Mouse (Mus musculus): ENCODE data around the gene Gm11437. TPM values are rescaled to one million over a fixed set of nuclear protein-coding genes. Genes with fewer than 3 reads are reported as not detected.

The Gm11437 gene
- polyA plus RNA-seq (2012; rRNA removed) = not detected in 2 replicates

DNA sequence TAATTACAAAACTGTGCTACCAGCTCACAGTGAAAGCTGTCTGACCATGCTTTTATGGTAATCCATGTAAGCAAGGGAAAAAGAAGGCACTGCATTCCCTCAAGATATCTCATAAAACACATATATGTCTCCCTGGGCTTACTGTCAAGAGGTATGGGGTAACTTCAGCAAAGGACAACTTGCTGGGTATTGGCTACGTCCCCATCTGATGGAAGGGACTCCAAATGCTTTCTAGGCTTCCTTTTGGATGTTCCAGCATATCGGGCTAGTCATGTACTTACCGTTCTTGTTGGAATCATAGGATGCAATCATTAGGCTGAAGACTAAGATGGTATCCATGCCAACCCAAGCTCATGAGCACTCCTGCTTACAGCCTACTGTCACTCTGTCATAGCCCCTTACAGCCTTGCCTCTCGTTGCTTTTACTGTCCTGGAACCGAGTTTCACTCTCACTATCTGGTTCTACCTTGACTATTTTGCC, at the start of gene Gm11437:
Gene Gm11437 (minus strand): TSS at position 431 of the 481 bp plus-strand sequence.
- TF ChIP-seq CTCF (IDR thresholded peaks at IDR 0.05; ENCODE audit: extremely low read depth, insufficient read depth, low read length) = no peak
- no peak for TF ChIP-seq POLR2A (IDR thresholded peaks at IDR 0.05; ENCODE audit: extremely low read depth, insufficient read depth, low read length)
- H3K27ac ChIP-seq (ENCODE audit: insufficient read depth, low read length) = no peak within 1 kb of the TSS
- no peak within 1 kb of the TSS for H3K4me3 ChIP-seq (ENCODE audit: insufficient read depth, low read length)
- H3K4me1 ChIP-seq (ENCODE audit: control insufficient read depth, insufficient read depth, low read length) = no peaks in the 10 kb centered on the region

DNA sequence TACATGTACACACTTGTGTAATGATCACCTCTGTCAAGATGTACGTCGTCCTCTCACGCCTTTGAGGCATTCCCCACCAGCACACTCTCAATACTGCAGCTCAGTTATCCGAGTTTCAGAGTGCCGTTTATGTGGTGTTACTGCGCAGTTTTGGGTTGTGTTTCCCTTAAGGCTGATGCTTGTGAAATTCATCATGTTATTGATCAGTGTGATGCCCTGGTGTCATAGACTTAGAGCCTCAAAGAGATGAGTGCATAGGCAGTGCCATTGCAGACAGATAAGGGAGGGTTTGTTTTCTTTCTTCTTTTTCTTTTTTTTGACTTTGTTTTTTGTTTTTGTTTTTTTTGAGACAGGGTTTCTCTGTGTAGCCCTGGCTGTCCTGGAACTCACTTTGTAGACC, 43.6 kb upstream of the Gm11437 start:
- Histone ChIP-seq H3K27ac (ENCODE audit: insufficient read depth, low read length) (no peak overlapping the region), H3K4me3 (ENCODE audit: insufficient read depth, low read length) (no peak overlapping the region)
- TF ChIP-seq CTCF (IDR thresholded peaks at IDR 0.05; ENCODE audit: extremely low read depth, insufficient read depth, low read length) (no peak), POLR2A (IDR thresholded peaks at IDR 0.05; ENCODE audit: extremely low read depth, insufficient read depth, low read length) (no peak)

DNA sequence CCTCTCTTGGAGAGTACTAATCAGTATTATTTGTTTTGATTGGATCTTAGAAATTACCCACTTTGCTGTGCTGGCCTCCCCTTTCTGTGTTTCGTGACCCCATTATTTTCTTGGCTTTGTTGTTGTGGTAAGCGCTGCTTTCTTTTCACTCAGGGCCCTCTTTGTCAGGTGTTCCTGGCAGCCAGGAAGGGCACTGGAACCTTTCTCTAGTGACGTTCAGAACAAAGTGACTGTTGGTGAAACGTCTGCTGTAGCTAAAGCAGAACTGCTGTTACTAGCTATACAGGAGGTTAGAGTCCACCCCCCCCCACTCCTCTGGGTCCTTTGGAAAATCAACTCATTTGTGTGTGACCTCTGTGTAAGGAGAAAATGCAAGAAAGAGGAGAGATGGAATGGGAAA, 38.5 kb upstream of the Gm11437 start:
- H3K4me1 ChIP-seq (ENCODE audit: control insufficient read depth, insufficient read depth, low read length) = no peaks in the 10 kb centered on the region
- H3K27ac ChIP-seq (ENCODE audit: insufficient read depth, low read length) = no peak overlapping the region
- no peak overlapping the region for H3K4me3 ChIP-seq (ENCODE audit: insufficient read depth, low read length)
- TF ChIP-seq POLR2A (IDR thresholded peaks at IDR 0.05; ENCODE audit: extremely low read depth, insufficient read depth, low read length) = no peak
- no peak for TF ChIP-seq CTCF (IDR thresholded peaks at IDR 0.05; ENCODE audit: extremely low read depth, insufficient read depth, low read length)

More for the DNA sequence above, 43.6 kb upstream of the Gm11437 start:
- H3K4me1 ChIP-seq (ENCODE audit: control insufficient read depth, insufficient read depth, low read length) = no peaks in the 10 kb centered on the region

DNA sequence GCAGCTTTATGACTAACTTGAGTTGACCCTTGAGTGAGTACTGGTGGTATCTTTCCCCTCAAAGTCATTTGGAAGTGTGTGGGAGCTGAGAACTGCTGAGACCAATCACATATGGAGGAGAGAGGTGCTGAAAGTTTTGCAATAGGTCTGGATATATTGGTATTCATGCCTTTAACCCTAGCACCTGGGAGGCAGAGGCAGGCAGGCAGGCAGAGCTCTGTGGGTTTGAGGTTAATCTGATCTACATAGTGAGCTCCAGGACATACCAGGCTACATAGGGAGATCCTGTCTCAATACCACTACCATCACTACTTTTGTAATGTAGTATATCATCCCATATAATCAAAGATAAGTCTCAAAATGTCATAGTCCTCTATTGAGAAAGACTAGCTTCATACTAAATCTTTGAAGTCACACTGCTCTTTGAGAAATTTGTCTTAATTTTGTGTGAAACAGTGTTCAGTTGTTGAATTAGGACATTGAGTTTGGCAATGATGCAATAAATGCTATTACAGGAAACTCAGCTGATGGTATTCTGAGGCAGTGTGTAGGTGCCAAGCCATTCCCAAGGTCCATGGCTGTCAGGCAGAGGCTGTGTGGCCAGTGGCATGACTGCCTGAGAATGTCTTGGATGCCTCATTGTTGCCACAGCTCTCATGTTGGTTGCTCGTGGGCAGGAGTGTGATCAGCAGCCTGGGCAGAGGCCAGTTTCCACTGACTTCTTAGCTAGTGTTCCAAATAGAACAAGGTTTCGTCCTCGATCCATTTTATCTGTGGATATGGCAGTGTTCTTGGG, 30.5 kb upstream of the Gm11437 start:
- TF ChIP-seq POLR2A (IDR thresholded peaks at IDR 0.05; ENCODE audit: extremely low read depth, insufficient read depth, low read length) (no peak), CTCF (IDR thresholded peaks at IDR 0.05; ENCODE audit: extremely low read depth, insufficient read depth, low read length) (no peak)
- no peak overlapping the region for H3K4me3 ChIP-seq (ENCODE audit: insufficient read depth, low read length)
- H3K4me1 ChIP-seq (ENCODE audit: control insufficient read depth, insufficient read depth, low read length) = peaks cover 4% of the 10 kb centered on the region
- no peak overlapping the region for H3K27ac ChIP-seq (ENCODE audit: insufficient read depth, low read length)

DNA sequence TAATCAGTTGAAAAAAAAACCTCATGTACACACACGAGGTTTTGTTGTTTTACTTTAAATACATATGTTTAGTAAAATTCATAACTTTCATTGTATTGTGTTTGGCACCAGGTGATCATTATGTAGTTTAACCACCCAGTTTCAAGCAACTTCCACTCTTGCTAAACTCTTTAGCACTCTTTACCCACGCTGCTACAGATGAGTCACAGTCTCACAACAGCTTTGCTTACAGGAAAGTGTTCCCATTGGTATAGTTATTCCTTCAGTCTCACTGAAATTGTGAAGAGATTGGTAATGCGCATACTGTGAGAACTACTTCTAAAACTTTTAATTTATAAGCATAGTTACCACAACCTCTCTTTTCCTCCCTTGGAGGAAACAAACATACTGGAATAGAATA, 27.5 kb upstream of the Gm11437 start:
- Histone ChIP-seq H3K4me3 (ENCODE audit: insufficient read depth, low read length) (no peak overlapping the region), H3K4me1 (ENCODE audit: control insufficient read depth, insufficient read depth, low read length) (peaks cover 4% of the 10 kb centered on the region), H3K27ac (ENCODE audit: insufficient read depth, low read length) (no peak overlapping the region)
- TF ChIP-seq POLR2A (IDR thresholded peaks at IDR 0.05; ENCODE audit: extremely low read depth, insufficient read depth, low read length) (no peak), CTCF (IDR thresholded peaks at IDR 0.05; ENCODE audit: extremely low read depth, insufficient read depth, low read length) (no peak)

DNA sequence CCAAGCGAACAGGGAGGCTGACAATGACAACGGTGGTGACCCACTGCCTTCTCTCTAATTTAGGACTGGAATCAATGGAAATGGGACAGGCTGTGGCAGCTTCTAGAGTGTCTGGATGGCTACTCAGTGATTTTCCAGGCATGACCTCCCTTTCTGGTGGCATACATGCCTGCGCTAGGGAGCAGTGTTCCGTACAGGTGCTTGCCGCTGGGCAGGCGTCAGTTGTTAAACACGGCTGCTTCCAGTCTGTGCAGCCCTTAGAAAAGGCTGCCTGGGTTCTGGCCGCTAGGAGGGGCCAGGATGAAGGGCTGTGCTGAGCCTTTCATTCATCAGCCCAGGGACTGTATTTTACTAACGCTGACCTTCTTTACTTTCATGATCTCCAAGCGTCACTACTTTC, 26.0 kb upstream of the Gm11437 start:
- Histone ChIP-seq H3K4me1 (ENCODE audit: control insufficient read depth, insufficient read depth, low read length) (peaks cover 4% of the 10 kb centered on the region), H3K27ac (ENCODE audit: insufficient read depth, low read length) (no peak overlapping the region), H3K4me3 (ENCODE audit: insufficient read depth, low read length) (no peak overlapping the region)
- TF ChIP-seq POLR2A (IDR thresholded peaks at IDR 0.05; ENCODE audit: extremely low read depth, insufficient read depth, low read length) (no peak), CTCF (IDR thresholded peaks at IDR 0.05; ENCODE audit: extremely low read depth, insufficient read depth, low read length) (no peak)

GRCm38 (mm10) chr11:84190581-84191233, 23.4 kb upstream of the Gm11437 start:
- peaks cover 2% of the 10 kb centered on the region; the same call in 1 of the 2 replicates for H3K4me1 ChIP-seq (ENCODE audit: control insufficient read depth, insufficient read depth, low read length)
- no peak overlapping the region for H3K4me3 ChIP-seq (ENCODE audit: insufficient read depth, low read length)
- H3K27ac ChIP-seq (ENCODE audit: insufficient read depth, low read length) = no peak overlapping the region
- TF ChIP-seq POLR2A (IDR thresholded peaks at IDR 0.05; ENCODE audit: extremely low read depth, insufficient read depth, low read length) (no peak), CTCF (IDR thresholded peaks at IDR 0.05; ENCODE audit: extremely low read depth, insufficient read depth, low read length) (no peak)

DNA sequence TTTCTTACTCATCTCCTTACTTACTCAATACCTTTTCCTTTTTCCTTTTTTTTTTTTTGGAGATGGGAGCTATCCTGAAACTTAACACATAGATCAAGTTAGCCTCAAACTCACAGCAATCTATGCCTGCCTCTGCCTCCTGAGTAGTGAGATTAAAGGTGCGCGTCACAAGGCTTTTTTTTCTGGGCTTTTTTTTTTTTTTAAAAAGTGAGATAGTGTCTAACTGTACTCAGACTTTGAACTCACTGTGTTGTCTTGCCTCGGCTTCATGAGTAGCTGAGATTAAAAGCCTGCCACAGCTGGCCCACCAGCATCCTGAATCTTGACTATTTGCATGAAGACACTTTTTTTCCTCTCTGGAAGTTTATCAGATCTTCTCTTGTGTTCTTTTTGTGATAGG, 21.3 kb upstream of the Gm11437 start:
- H3K27ac ChIP-seq (ENCODE audit: insufficient read depth, low read length) = no peak overlapping the region
- TF ChIP-seq POLR2A (IDR thresholded peaks at IDR 0.05; ENCODE audit: extremely low read depth, insufficient read depth, low read length) = no peak
- no peak for TF ChIP-seq CTCF (IDR thresholded peaks at IDR 0.05; ENCODE audit: extremely low read depth, insufficient read depth, low read length)
- no peaks in the 10 kb centered on the region for H3K4me1 ChIP-seq (ENCODE audit: control insufficient read depth, insufficient read depth, low read length)
- H3K4me3 ChIP-seq (ENCODE audit: insufficient read depth, low read length) = no peak overlapping the region

- Histone ChIP-seq H3K4me3 (ENCODE audit: insufficient read depth, low read length) (no peak overlapping the region), H3K27ac (ENCODE audit: insufficient read depth, low read length) (no peak overlapping the region), H3K4me1 (ENCODE audit: control insufficient read depth, insufficient read depth, low read length) (peaks cover 3% of the 10 kb centered on the region; the same call in 1 of the 2 replicates)
- TF ChIP-seq POLR2A (IDR thresholded peaks at IDR 0.05; ENCODE audit: extremely low read depth, insufficient read depth, low read length) = no peak
Measured at GRCm38 (mm10) chr11:84181286-84181685, 14.0 kb upstream of the Gm11437 start.
